Mouse (Mus musculus) embryo, embryonic 10 days (tissue): ENCODE measurements around the gene Uqcr10.

ENCODE experiments used
- DNase-seq: peaks from one replicate; pipeline ENCODE4 v3.0.0-alpha.2; 2015; ENCODE audit warnings: low spot score

Gene Uqcr10

GRCm38 (mm10) chr11:4704072-4704964 lies at the start of gene Uqcr10, which contains the start of gene Zmat5:
Uqcr10 (minus strand) TSS chr11:4704342.
Zmat5 (plus strand) TSS chr11:4704678.
- peak; percentile 98 for DNase-seq

DNA sequence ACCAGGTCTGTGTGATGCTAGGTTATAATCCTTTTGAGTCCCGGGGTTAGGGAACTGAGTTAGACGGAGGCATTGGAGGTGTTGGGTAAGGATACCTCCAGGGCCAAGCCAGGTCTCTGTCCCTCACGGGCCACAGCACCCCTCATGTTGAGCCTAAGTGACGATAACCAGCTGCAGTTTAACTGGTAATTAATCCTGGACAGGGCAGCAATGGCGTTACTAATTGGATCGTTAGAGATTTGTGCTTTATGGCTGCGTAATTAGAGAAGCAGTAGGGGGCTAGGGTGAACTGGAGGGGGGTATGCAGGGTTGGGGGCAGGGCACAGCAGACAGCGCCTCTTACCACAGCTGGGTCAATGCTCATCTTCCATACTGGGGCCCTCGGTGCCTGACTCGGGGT lies 48.7 kb upstream of the Uqcr10 start:
- no peak for DNase-seq

- peak; percentile 89 for DNase-seq
Observed at GRCm38 (mm10) chr11:4750263-4750662, 46.1 kb upstream of the Uqcr10 start.

DNA sequence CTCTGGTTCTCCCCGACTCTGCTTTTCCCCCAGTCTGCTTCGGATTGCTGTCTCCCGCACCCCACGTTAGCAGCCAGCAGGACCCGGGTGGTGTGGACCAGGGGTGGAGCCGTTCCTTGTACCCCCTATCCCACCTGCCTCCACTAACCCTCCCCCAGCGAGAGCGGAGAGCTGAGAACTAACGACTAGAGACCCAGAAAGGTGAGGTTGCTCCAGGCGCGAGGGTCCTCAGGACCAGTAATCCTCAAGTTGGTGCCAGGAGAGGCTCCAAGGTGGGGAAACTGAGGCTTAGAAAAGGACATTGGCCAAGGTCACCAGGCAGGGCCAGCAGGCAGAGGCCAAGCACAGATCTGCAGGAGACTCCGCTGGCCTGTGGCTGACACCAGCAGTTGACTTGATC lies 43.1 kb upstream of the Uqcr10 start:
- no peak for DNase-seq

GRCm38 (mm10) chr11:4746733-4747132 lies 42.6 kb upstream of the Uqcr10 start, which contains the start of gene Cabp7:
Cabp7 (minus strand) TSS chr11:4746778.
- DNase-seq = no peak

- peak; percentile 40 for DNase-seq
Observed at GRCm38 (mm10) chr11:4745969-4746368, 41.8 kb upstream of the Uqcr10 start.

DNA sequence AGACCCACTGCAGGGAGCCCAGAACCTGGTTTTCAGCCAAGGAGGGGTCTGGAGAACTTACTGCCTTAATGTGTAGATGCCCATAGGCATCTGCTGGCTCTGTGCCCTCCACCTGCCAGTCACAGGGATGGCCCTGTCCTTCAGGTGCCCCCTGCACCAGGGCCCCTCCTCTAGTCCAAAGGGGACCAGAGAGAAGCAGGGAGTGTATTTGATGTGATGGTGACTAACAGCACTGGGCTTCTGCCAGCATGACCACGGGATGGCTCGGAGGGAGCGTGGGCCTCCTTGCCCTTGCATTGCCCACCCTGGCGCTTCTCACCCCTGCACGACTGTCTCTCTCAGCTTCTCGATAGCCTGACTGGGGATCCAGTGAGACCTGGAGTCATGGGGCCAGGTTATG lies 40.5 kb upstream of the Uqcr10 start:
- no peak for DNase-seq

DNA sequence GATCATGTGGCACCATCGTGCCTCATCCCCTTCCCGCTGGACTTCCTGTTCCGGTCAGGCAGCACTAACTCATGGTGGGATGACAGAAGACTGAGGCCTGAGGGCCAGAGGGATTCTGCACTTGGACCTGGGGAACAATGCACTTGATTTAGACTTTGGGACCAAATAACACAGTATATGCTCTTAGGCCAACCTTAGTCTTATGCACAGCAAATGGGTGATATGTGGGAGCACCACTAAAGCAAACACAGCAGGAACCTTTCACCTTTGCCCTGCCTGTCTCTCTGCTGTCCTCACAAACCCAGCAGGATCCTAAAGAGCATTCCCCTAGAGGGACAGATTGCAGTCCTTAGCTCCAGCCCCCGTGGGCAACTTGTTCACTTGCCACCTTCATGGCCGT lies 36.6 kb upstream of the Uqcr10 start:
- no peak for DNase-seq

DNA sequence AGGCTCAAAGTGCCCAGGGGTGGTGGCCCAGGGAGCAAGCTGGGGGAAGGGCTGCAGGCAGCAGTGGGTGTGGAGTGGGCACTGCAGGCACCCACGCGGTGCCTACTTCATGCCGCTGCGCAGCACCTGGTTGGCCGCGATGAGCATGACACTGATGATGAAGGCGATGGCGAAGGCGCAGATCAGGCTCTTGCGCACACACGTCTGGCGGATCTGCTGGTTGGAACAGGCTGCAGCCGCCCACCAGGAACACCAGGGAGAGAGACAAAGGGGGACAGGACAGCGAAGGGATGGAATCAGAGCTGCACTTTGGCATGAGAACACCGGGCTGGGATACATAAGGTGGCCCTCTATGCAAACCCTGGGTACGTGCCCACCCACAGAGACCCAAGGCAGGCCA lies 34.6 kb upstream of the Uqcr10 start:
- DNase-seq = no peak

GRCm38 (mm10) chr11:4737682-4738081 lies 33.5 kb upstream of the Uqcr10 start:
- no peak for DNase-seq

GRCm38 (mm10) chr11:4736355-4736754 lies 32.2 kb upstream of the Uqcr10 start:
- no peak for DNase-seq

GRCm38 (mm10) chr11:4734179-4734578 lies 30.0 kb upstream of the Uqcr10 start:
- DNase-seq = peak; percentile 78

DNA sequence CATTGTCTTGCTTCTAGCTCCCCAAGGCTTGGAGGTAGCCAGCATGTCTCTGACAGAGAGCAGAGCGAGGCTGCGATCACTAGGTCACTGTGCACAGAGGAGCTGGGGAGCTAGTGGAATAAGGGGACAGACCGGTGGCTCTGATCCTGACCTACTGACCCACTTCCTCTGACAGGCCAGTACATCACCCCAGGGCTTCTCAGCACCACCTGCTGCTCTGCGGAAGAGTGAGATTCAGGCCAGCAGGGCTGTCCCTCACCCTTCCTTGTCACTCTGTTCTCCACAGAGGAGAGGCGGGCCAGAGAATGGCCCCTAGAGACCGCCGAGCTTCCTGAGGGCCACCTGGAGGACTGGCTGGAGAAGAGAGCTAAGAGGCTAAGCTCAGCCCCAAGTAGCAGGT lies 27.6 kb upstream of the Uqcr10 start:
- no peak for DNase-seq

DNA sequence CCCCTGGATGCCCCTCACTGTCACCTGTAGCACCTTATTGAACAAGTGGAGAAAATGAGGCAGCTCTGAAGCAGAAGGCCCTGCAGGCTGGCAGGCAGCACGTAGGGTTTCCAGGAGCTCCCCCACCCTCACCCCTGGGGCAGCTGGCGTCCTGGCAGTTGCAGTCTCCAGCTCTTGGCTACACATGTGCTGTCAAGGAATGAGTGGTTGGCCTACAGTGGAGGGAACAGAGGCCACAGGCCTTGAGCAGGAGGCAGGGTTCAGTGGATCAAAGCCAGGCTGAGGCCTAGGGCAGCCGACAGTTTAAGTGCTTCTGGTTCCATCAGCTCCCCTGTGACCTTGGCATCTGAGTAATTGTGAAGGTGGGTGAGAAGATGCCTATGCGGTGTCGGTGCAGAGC lies 26.8 kb upstream of the Uqcr10 start:
- no peak for DNase-seq

DNA sequence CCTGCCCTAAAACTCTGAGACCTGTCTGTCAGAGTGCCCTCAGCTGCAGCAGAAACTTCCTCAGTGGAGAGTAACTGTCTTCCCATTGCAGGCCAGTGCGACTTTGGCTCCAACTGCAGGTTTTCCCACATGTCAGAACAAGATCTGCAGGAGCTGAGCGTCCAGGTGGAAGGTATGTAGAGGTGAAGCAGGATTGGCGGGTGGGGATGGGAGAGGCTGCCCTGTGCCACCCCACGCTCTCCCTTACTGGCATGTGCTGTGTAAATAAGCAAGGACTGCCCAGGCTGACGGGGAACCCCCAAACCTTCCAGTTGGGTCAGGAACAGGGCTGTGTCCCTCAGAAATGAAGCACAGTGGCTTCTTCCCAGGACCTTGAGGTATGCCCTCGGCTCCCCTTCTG lies 26.0 kb upstream of the Uqcr10 start:
- DNase-seq = no peak

GRCm38 (mm10) chr11:4729603-4730002 lies 25.5 kb upstream of the Uqcr10 start:
- no peak for DNase-seq

- no peak for DNase-seq
Observed at GRCm38 (mm10) chr11:4721728-4722127, 17.6 kb upstream of the Uqcr10 start.

- DNase-seq = no peak
Observed at GRCm38 (mm10) chr11:4720900-4721580, 16.9 kb upstream of the Uqcr10 start.

DNA sequence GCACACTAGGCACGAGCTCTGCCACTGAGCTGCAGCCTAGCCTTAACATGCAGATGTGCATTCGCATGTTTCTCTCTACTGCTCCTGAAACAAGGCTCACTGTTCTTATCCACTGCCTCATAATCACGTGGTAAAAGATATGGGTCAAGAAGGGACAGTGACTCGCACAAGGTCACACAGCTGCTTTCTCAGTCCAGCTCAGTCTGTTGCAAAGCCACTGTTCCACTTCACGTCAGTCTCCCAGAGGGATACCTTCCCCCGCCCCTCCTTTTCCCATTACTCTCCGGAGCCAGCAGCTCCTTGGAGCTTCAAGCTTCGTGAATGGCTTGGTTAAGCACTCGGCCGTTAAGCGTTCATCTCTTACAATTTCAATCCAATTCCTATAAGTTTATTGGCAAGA lies 16.3 kb upstream of the Uqcr10 start:
- no peak for DNase-seq

DNA sequence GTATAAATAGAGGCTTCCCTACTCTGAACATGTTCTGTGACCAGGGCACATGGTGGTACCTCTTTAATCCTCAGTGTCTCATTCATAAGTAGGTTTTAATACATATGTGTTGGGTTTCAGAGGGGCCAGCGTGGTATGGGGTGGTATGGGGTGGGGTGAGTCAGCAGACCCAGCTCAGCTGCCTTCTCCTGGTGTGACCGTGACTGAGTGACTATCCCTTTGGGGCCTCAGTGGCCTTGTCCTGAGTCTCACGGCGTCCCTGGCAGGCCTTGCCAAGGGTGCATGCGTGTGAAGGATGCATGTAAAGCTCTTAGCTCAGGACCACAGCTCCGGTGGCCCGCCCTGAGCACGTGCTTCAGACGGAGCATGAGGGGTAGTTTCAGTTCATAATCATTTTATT lies 15.8 kb upstream of the Uqcr10 start:
- no peak for DNase-seq

DNA sequence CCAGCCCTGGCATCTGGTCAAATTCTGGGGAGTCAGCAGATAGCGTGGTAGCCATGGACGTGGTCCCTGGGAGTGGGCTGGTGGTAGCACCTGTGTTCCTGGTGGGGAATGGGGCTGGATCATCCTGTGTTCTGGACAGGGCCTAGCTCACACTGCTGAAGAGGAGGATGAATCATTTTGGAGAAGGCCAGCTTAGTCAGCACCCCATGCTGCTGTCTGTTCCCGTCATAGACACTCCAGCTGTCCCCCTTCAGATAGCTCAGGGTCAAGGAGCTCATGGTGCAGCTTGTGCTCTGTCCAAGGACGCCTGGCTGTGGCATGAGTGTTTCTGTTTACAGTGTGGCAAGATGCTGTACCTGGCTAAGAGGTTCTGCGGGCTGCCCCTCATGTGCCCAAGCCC lies 14.4 kb upstream of the Uqcr10 start:
- DNase-seq = no peak

- DNase-seq = no peak
Observed at GRCm38 (mm10) chr11:4716530-4717236, 12.5 kb upstream of the Uqcr10 start.

- no peak for DNase-seq
Observed at GRCm38 (mm10) chr11:4715596-4715995, 11.5 kb upstream of the Uqcr10 start.
